Mouse (Mus musculus): Measurements from ENCODE around the gene Tubg2. TPM values are rescaled to one million over a fixed set of nuclear protein-coding genes. Genes with fewer than 3 reads are reported as not detected.
A peak's percentile ranks its signal among the peaks of the same experiment; 100 is the strongest.

Tubg2 gene
- polyA plus RNA-seq, 1 experiment from 2014 or later: 4.2 TPM

DNA sequence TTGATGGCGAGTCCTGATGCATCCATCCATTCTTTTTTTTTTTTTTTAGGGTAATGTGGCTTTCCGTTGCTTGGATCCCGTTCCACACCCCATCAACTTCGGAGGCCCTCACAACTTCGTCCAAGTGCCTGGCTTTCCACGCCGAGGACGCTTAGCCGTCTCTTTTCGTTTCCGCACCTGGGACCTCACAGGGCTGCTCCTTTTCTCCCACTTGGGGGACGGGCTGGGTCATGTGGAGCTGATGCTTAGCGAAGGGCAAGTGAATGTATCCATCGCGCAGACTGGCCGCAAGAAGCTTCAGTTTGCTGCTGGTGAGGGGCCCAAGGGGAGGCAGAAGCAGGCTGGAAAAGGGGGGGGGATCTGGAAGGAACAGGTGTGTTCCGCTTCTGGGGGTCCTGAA is 24.6 kb downstream of the Tubg2 start:
- no peak overlapping the region for H3K27ac ChIP-seq
- peaks cover 70% of the 10 kb centered on the region for H3K27me3 ChIP-seq (ENCODE audit: insufficient read depth, poor library complexity, severe bottlenecking)
- H3K4me3 ChIP-seq: no peak overlapping the region
- no peaks in the 10 kb centered on the region for H3K9me3 ChIP-seq
- H3K36me3 ChIP-seq: 0 out of 2 replicates have a peak, but pooled peaks cover 2% of the 10 kb centered on the region
- 66% methylated on average over 17 of the region's 17 CpGs for whole genome bisulfite sequencing
- no peak for DNase-seq (ENCODE audit: low spot score)
- H3K4me1 ChIP-seq: peaks cover 36% of the 10 kb centered on the region

- peaks cover 62% of the 10 kb centered on the region for H3K27me3 ChIP-seq (ENCODE audit: insufficient read depth, poor library complexity, severe bottlenecking)
- H3K4me1 ChIP-seq: peaks cover 29% of the 10 kb centered on the region
- H3K27ac ChIP-seq: no peak overlapping the region
- 35% methylated on average over 10 of the region's 10 CpGs for WGBS
- H3K9me3 ChIP-seq: no peaks in the 10 kb centered on the region
- 0 out of 2 replicates have a peak, but pooled peaks cover 2% of the 10 kb centered on the region for H3K36me3 ChIP-seq
- no peak for DNase-seq (ENCODE audit: low spot score)
- no peak overlapping the region for H3K4me3 ChIP-seq
Observed at GRCm38 (mm10) chr11:101180846-101181740, 25.4 kb downstream of the Tubg2 start.

DNA sequence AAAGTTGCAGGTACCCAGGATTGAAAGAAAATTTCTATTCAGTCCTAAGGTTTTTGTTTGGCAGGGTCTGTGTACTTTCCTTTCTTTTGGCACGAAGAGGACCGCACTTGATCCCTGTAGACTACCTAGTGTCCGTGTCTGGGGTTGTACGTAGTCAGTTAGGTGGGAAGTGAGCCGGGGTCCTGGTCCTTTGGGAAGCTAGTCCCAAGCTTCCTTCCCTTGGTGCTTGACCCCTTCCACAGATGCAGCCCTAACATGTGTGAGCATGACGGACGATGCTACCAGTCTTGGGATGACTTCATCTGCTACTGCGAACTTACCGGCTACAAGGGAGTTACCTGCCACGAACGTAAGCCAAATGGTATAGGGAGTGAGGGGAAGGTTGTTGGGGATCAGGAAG is 26.3 kb downstream of the Tubg2 start:
- no peak overlapping the region for H3K4me3 ChIP-seq
- H3K4me1 ChIP-seq: peaks cover 21% of the 10 kb centered on the region; the same call in 1 of the 2 replicates
- no peaks in the 10 kb centered on the region for H3K9me3 ChIP-seq
- H3K27ac ChIP-seq: no peak overlapping the region
- peaks cover 9% of the 10 kb centered on the region; the same call in 1 of the 2 replicates for H3K36me3 ChIP-seq
- H3K27me3 ChIP-seq (ENCODE audit: insufficient read depth, poor library complexity, severe bottlenecking): peaks cover 53% of the 10 kb centered on the region
- WGBS: 86% methylated on average over 11 of the region's 11 CpGs
- no peak for DNase-seq (ENCODE audit: low spot score)

DNA sequence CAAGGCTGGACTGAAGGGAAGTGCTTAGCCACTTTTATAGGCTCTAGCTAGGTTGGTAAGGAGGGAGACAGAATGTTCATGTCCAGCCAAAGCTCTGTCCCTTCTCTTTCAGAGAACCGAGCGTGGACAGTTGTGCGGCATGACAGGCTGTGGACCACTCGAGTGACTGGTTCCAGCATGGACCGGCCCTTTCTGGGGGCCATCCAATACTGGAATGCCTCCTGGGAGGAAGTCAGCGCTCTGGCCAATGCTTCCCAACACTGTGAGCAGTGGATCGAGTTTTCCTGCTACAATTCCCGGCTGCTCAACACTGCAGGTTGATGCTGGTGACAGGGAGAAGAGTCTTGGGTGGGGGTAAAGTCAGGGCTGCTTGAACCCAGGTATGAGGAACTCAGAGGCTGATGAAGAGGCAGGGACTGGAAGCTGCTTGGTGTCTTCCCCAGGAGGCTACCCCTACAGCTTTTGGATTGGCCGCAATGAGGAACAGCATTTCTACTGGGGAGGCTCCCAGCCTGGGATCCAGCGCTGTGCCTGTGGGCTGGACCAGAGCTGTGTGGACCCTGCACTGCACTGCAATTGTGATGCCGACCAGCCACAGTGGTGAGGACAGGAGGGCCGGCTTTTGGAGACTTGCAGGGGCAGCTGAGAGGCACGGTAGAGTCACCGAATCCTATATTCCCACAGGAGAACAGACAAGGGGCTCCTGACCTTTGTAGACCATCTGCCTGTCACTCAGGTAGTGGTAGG is 27.2 kb downstream of the Tubg2 start:
- H3K4me1 ChIP-seq: peaks cover 13% of the 10 kb centered on the region; the same call in 1 of the 2 replicates
- no peaks in the 10 kb centered on the region for H3K9me3 ChIP-seq
- H3K27ac ChIP-seq: peak overlapping the region; percentile 18
- whole genome bisulfite sequencing: 73% methylated on average over 14 of the region's 14 CpGs
- DNase-seq (ENCODE audit: low spot score): no peak
- H3K36me3 ChIP-seq: peaks cover 9% of the 10 kb centered on the region; the same call in 1 of the 2 replicates
- no peak overlapping the region for H3K4me3 ChIP-seq
- H3K27me3 ChIP-seq (ENCODE audit: insufficient read depth, poor library complexity, severe bottlenecking): peaks cover 44% of the 10 kb centered on the region

DNA sequence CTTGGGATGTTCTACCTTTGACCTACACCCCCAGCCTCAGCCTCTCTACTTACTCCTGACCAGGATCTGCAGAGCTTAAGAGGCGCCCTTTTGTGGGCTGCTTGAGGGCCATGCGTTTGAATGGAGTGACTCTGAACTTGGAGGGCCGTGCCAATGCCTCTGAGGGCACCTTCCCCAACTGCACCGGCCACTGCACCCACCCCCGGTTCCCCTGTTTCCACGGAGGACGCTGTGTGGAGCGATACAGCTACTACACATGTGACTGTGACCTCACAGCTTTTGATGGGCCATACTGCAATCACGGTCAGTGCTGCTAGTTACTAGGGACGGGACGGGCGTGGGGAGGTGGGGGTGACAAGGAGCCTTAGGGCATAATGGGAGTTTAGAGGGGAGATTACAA is 29.3 kb downstream of the Tubg2 start:
- WGBS: 83% methylated on average over 12 of the region's 12 CpGs

DNA sequence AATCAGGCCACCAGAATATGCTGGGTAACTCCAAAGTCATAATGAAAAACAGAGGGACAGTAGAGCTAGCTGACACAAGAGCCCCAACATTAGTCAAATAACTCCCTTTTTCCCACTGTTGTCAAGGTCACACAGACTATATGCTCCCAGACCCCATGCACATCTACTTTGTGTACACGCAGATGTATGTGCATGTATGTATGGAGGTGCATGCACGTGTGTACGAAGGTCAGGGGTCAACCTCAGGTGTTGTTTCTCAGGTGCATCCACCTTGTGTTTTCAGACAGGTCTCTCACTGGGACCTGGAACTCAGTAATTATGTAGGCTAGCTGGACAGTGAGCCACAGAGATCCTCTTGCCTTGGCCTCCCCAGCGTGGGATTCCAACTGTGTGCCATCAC is 29.7 kb downstream of the Tubg2 start:
- Histone ChIP-seq H3K36me3 (peaks cover 9% of the 10 kb centered on the region; the same call in 1 of the 2 replicates), H3K27me3 (ENCODE audit: insufficient read depth, poor library complexity, severe bottlenecking) (peaks cover 25% of the 10 kb centered on the region), H3K4me1 (peaks cover 30% of the 10 kb centered on the region), H3K27ac (no peak overlapping the region), H3K9me3 (no peaks in the 10 kb centered on the region), H3K4me3 (no peak overlapping the region)
- DNase-seq (ENCODE audit: low spot score): no peak
- WGBS: 89% methylated on average over 4 of the region's 4 CpGs

More for the DNA sequence above, 29.3 kb downstream of the Tubg2 start:
- Histone ChIP-seq H3K27me3 (ENCODE audit: insufficient read depth, poor library complexity, severe bottlenecking) (peaks cover 25% of the 10 kb centered on the region), H3K4me1 (peaks cover 26% of the 10 kb centered on the region), H3K27ac (no peak overlapping the region), H3K4me3 (no peak overlapping the region), H3K36me3 (peaks cover 9% of the 10 kb centered on the region; the same call in 1 of the 2 replicates), H3K9me3 (no peaks in the 10 kb centered on the region)
- no peak for DNase-seq (ENCODE audit: low spot score)

DNA sequence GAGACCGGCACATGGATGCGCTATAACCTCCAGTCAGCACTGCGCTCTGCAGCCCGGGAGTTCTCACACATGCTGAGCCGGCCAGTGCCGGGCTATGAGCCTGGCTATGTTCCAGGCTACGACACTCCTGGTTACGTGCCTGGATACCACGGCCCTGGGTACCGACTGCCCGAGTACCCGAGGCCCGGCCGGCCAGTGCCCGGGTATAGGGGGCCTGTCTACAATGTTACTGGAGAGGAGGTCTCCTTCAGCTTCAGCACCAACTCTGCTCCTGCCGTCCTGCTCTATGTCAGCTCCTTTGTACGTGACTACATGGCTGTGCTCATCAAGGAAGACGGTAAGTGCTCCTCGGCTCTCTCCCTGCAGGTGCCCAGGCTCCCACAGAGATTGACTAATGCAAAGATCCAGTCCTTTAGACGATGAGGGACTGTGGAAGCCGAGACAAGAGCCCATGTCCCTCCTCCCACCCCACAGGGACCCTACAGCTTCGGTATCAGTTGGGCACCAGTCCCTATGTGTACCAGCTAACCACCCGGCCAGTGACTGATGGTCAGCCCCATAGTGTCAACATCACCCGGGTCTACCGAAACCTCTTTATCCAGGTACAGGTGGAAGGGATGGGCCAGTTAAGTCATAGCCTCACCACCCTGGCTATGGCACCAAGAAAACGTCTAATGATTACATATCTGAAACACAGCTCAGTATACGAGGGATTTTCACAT is 31.0 kb downstream of the Tubg2 start:
- WGBS: 87% methylated on average over 27 of the region's 27 CpGs

GRCm38 (mm10) chr11:101187541-101187940 is 31.8 kb downstream of the Tubg2 start:
- Histone ChIP-seq H3K36me3 (peaks cover 11% of the 10 kb centered on the region; the same call in 1 of the 2 replicates), H3K27me3 (ENCODE audit: insufficient read depth, poor library complexity, severe bottlenecking) (peaks cover 18% of the 10 kb centered on the region; the same call in 1 of the 2 replicates), H3K27ac (no peak overlapping the region), H3K4me3 (no peak overlapping the region), H3K4me1 (peaks cover 48% of the 10 kb centered on the region), H3K9me3 (no peaks in the 10 kb centered on the region)
- no peak for DNase-seq (ENCODE audit: low spot score)
- 84% methylated on average over 5 of the region's 5 CpGs for WGBS

More for the DNA sequence above, 31.0 kb downstream of the Tubg2 start:
- peaks cover 9% of the 10 kb centered on the region; the same call in 1 of the 2 replicates for H3K36me3 ChIP-seq
- H3K9me3 ChIP-seq: no peaks in the 10 kb centered on the region
- no peak overlapping the region for H3K4me3 ChIP-seq
- peaks cover 43% of the 10 kb centered on the region for H3K4me1 ChIP-seq
- peaks cover 25% of the 10 kb centered on the region; the same call in 1 of the 2 replicates for H3K27me3 ChIP-seq (ENCODE audit: insufficient read depth, poor library complexity, severe bottlenecking)
- H3K27ac ChIP-seq: no peak overlapping the region
- DNase-seq (ENCODE audit: low spot score): no peak

GRCm38 (mm10) chr11:101188166-101188805 is 32.6 kb downstream of the Tubg2 start:
- 81% methylated on average over 11 of the region's 11 CpGs for WGBS
- Histone ChIP-seq H3K27ac (0 out of 2 replicates have a peak overlapping the region, but pooled peaks have one; percentile 11), H3K4me3 (no peak overlapping the region)

DNA sequence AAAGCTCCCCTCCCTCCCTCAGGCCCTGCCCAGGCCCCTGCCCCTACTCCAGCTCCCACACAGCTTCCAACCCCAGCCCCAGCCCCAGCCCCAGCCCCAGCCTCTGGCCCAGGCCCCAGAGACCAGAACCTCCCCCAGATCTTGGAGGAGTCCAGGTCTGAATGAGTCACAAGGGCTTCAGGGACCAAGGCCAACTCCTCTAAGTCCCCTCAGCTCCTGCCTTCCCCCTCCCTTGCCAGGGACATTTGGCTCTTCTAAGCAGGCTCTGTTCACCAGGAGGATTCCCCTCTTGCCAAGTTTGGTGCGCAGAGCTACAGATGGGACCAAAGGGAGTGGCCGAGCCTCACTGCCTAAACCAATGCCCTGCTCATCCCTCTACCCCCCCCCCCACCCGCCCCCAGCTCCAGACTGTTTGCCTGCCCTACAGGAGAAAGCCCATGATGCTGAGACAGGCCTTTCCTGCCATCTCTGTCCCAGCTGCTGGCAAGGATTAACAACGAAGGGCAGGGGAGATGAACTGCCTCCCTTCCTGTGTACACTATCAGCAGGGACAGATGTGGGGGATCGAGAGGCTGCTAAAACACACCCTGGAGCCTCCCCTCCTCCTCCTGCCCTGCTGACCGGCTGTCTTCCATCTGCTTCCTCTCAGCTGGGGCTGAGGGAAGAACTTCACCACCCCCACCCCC is 33.9 kb downstream of the Tubg2 start:
- H3K9me3 ChIP-seq: no peaks in the 10 kb centered on the region
- 7% methylated on average over 6 of the region's 6 CpGs for WGBS
- DNase-seq (ENCODE audit: low spot score): peak; percentile 94
- H3K27ac ChIP-seq: peak overlapping the region; percentile 87
- H3K4me3 ChIP-seq: peak overlapping the region; percentile 34
- H3K27me3 ChIP-seq (ENCODE audit: insufficient read depth, poor library complexity, severe bottlenecking): peaks cover 4% of the 10 kb centered on the region; the same call in 1 of the 2 replicates
- peaks cover 17% of the 10 kb centered on the region for H3K36me3 ChIP-seq
- H3K4me1 ChIP-seq: peaks cover 42% of the 10 kb centered on the region

More at GRCm38 (mm10) chr11:101188166-101188805, 32.6 kb downstream of the Tubg2 start:
- DNase-seq (ENCODE audit: low spot score): no peak
- Histone ChIP-seq H3K4me1 (peaks cover 48% of the 10 kb centered on the region), H3K27me3 (ENCODE audit: insufficient read depth, poor library complexity, severe bottlenecking) (peaks cover 10% of the 10 kb centered on the region; the same call in 1 of the 2 replicates), H3K9me3 (no peaks in the 10 kb centered on the region), H3K36me3 (peaks cover 14% of the 10 kb centered on the region)

DNA sequence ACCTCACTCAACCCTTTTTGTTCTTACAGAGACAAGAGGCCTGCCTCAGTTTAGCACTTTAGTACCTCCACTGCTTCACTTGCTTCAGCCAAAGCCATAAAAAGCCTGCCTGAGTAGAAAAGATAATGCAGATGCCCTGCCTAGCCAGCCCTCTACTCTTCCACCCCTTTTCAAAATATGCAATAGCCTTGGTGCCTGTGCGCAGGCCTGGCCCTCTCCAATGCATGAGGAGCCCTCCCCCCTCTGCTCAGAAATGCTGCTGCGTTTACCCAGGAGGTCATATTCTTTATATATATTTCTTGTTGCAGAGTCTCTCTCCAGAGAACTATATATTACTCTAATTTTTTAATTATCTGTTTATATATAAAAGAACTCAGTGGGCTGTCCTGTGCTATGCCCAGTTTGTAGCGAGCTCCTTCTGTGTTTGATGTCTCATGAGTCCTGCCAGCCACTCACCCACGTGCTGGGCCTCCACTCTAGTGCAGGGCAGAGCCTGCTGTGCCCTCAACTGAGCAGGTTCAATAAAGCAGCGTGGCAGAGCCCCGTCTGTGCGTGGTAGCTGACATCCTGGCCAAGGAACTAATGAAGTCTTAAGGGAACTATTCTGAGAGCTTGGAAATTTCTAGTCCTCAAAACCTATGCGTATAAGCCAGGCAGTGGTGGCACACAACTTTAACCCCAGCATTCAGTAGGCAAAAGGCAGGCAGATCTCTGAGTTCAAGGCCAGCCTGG is 34.6 kb downstream of the Tubg2 start:
- Histone ChIP-seq H3K36me3 (peaks cover 21% of the 10 kb centered on the region), H3K27ac (peak overlapping the region; percentile 87), H3K4me3 (peak overlapping the region; percentile 34; the same call in 1 of the 2 replicates), H3K4me1 (peaks cover 42% of the 10 kb centered on the region), H3K9me3 (no peaks in the 10 kb centered on the region), H3K27me3 (ENCODE audit: insufficient read depth, poor library complexity, severe bottlenecking) (no peaks in the 10 kb centered on the region)
- WGBS: 50% methylated on average over 8 of the region's 8 CpGs
- DNase-seq (ENCODE audit: low spot score): no peak

All from heart, embryonic 10.5 days (tissue).